Comparison of ENCODE assay signal across 8 mouse cellular contexts in the genomic region with DNA sequence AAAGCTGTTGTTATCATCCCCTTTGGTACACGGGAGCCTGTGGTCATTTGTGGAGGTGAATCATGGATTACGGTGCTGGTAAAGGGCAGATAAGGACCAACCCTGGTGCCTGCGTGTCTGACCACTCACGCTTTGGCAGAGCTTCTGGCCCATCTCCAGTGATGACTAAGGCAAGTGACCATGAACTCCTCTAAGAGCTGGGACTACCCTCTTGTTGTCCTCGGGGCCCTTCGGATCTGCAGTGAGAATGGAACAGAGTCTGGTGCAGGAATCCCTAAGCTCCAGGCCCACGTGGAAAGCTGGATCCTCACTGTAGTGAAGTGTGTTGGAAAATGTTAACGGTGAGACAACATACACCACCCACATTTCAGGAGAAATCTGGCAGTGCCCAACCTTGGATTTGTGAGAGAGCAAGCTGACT. TPM values are rescaled to one million over a fixed set of nuclear protein-coding genes. Genes with fewer than 3 reads are reported as not detected.
A peak's percentile ranks its signal among the peaks of the same experiment; 100 is the strongest.
DNase-seq lines count a peak whose midpoint lies in the region; ATAC-seq and TF ChIP-seq lines count a peak whose summit lies in the region.

No protein-coding gene starts in this region.

- TF ChIP-seq POLR2A in heart, adult 2 months (IDR thresholded peaks at IDR 0.05; ENCODE audit: insufficient read depth, low read depth, low read length), result no peak

- H3K27ac ChIP-seq in heart, adult 2 months, result peak overlapping the region; percentile 49
- H3K27ac ChIP-seq in midbrain, embryonic 16.5 days (ENCODE audit: low read length), result no peak overlapping the region
- no peak overlapping the region for H3K27ac ChIP-seq in forebrain, embryonic 10.5 days
- no peak overlapping the region for H3K27ac ChIP-seq in forebrain, embryonic 16.5 days (ENCODE audit: low read length)

- H3K9me3 ChIP-seq in midbrain, embryonic 16.5 days (replicated peaks; ENCODE audit: control insufficient read depth, low read length, poor library complexity, severe bottlenecking), result no peaks in the 10 kb centered on the region
- no peaks in the 10 kb centered on the region for H3K9me3 ChIP-seq in forebrain, embryonic 10.5 days
- H3K9me3 ChIP-seq in forebrain, embryonic 16.5 days (ENCODE audit: control insufficient read depth, low read length), result no peaks in the 10 kb centered on the region

- peak; percentile 13 for DNase-seq in gastrocnemius, adult 18-20 months (ENCODE audit: low spot score)
- DNase-seq in gastrocnemius, postnatal 14 days, result no peak
- DNase-seq in adrenal gland, adult 2 months, result peak; percentile 95
- peak; percentile 58 to 71 for DNase-seq in heart, adult 2 months
- DNase-seq in left cerebral cortex, postnatal 25 days (ENCODE audit: low spot score in 2 of 2), result peak; percentile 33 to 91
- DNase-seq in forebrain, embryonic 10.5 days (ENCODE audit: extremely low spot score, low spot score), result no peak

- peak overlapping the region; percentile 44; the same call in 1 of the 2 replicates for H3K9ac ChIP-seq in heart, adult 2 months (ENCODE audit: low read depth, low read length)
- H3K9ac ChIP-seq in midbrain, embryonic 16.5 days (ENCODE audit: low read depth, low read length), result no peak overlapping the region
- H3K9ac ChIP-seq in forebrain, embryonic 16.5 days (replicated peaks; ENCODE audit: low read depth, low read length), result no peak overlapping the region

- H3K4me3 ChIP-seq in heart, adult 2 months, result peak overlapping the region; percentile 13; the same call in 1 of the 2 replicates
- H3K4me3 ChIP-seq in midbrain, embryonic 16.5 days (ENCODE audit: low read depth, low read length), result no peak overlapping the region
- H3K4me3 ChIP-seq in forebrain, embryonic 10.5 days, result no peak overlapping the region
- no peak overlapping the region for H3K4me3 ChIP-seq in forebrain, embryonic 16.5 days (replicated peaks; ENCODE audit: low read length)

- peaks cover 4% of the 10 kb centered on the region for H3K4me1 ChIP-seq in heart, adult 2 months (ENCODE audit: control insufficient read depth, insufficient read depth, low read length)
- no peaks in the 10 kb centered on the region for H3K4me1 ChIP-seq in midbrain, embryonic 16.5 days (ENCODE audit: control insufficient read depth, insufficient read depth, low read length)
- H3K4me1 ChIP-seq in forebrain, embryonic 10.5 days, result no peaks in the 10 kb centered on the region
- no peaks in the 10 kb centered on the region for H3K4me1 ChIP-seq in forebrain, embryonic 16.5 days (replicated peaks; ENCODE audit: control insufficient read depth, insufficient read depth, low read length)

- no peak overlapping the region for H3K4me2 ChIP-seq in midbrain, embryonic 16.5 days (ENCODE audit: low read length)
- no peak overlapping the region for H3K4me2 ChIP-seq in forebrain, embryonic 16.5 days (ENCODE audit: low read length)

- no peaks in the 10 kb centered on the region for H3K27me3 ChIP-seq in heart, adult 2 months (ENCODE audit: control insufficient read depth, insufficient read depth, low read length)
- H3K27me3 ChIP-seq in midbrain, embryonic 16.5 days (ENCODE audit: control insufficient read depth, insufficient read depth, low read depth, low read length), result no peaks in the 10 kb centered on the region
- H3K27me3 ChIP-seq in forebrain, embryonic 10.5 days (ENCODE audit: poor library complexity, severe bottlenecking), result no peaks in the 10 kb centered on the region
- H3K27me3 ChIP-seq in forebrain, embryonic 16.5 days (replicated peaks; ENCODE audit: control insufficient read depth, insufficient read depth, low read length), result no peaks in the 10 kb centered on the region

- intact Hi-C loops in gastrocnemius, postnatal 14 days (cut with DNase I; ENCODE audit: low total_unique reads), result no loop called here
- intact Hi-C loops in heart, adult 2 months (cut with DNase I), result no loop called here
- intact Hi-C loops in left cerebral cortex, postnatal 25 days (cut with DNase I), result loop anchor here (2.0 to 10.0 kb wide), 2 partner anchors 164 to 192 kb away; no protein-coding TSS in a partner anchor

- peak; percentile 31; the same call in 1 of the 2 replicates for TF ChIP-seq EP300 in heart, adult 2 months (IDR thresholded peaks at IDR 0.05; ENCODE audit: insufficient read depth, low read depth, low read length)

- no peak for ATAC-seq in midbrain, embryonic 16.5 days
- no peak for ATAC-seq in forebrain, embryonic 16.5 days

- no peaks in the 10 kb centered on the region; the same call in none of the 2 replicates for H3K36me3 ChIP-seq in heart, adult 2 months (ENCODE audit: control insufficient read depth, insufficient read depth, low read length)
- no peaks in the 10 kb centered on the region for H3K36me3 ChIP-seq in midbrain, embryonic 16.5 days (ENCODE audit: control insufficient read depth, insufficient read depth, low read length)
- H3K36me3 ChIP-seq in forebrain, embryonic 10.5 days (replicated peaks), result no peaks in the 10 kb centered on the region
- H3K36me3 ChIP-seq in forebrain, embryonic 16.5 days (ENCODE audit: control insufficient read depth, insufficient read depth), result no peaks in the 10 kb centered on the region

- no peaks in the 10 kb centered on the region for H3K79me2 ChIP-seq in heart, adult 2 months (replicated peaks; ENCODE audit: control insufficient read depth, insufficient read depth, low read length)

- WGBS in heart, adult 2 months, result 22% methylated on average over 8 of the region's 8 CpGs
- WGBS in midbrain, embryonic 16.5 days, result 94% methylated on average over 8 of the region's 8 CpGs
- WGBS in forebrain, embryonic 10.5 days, result 92% methylated on average over 8 of the region's 8 CpGs
- 91% methylated on average over 8 of the region's 8 CpGs for WGBS in forebrain, embryonic 16.5 days

- TF ChIP-seq CTCF in heart, adult 2 months (IDR thresholded peaks at IDR 0.05), result no peak

RNA-seq across cellular contexts. Expression of a gene that starts 38.6 kb away (rescaled TPM):
- total RNA-seq in gastrocnemius, adult 18-20 months (2021), result 1 to 10 TPM in 1 of 2 experiments, under 1 TPM in 1; 0.55 to 1.1 TPM
- 1 to 10 TPM; 1.5 to 1.7 TPM for total RNA-seq in gastrocnemius, postnatal 14 days (2021)
- 1 to 10 TPM; 4.1 to 4.7 TPM for total RNA-seq in adrenal gland, adult 2 months (2021)
- 1.7 TPM in 2 replicates for polyA plus RNA-seq in adrenal gland, adult 2 months (2012; rRNA removed)
- total RNA-seq in heart, adult 2 months (2021), result 1 to 10 TPM; 3.5 TPM
- 6.0 and 8.8 TPM in 2 replicates for polyA plus RNA-seq in heart, adult 2 months (2012; rRNA removed)
- 100 to 1,000 TPM; 356 to 394 TPM for total RNA-seq in left cerebral cortex, postnatal 25 days (2021)
- 77.0 and 80.2 TPM in 2 replicates for polyA plus RNA-seq in midbrain, embryonic 16.5 days (2015; fragmentation: Nextera tagmentation; extraction: Ambion mirVana)
- 6.9 and 10.4 TPM in 2 replicates for polyA plus RNA-seq in forebrain, embryonic 10.5 days (2016; fragmentation: Nextera tagmentation; extraction: Ambion mirVana)
- polyA plus RNA-seq in forebrain, embryonic 16.5 days (2015; fragmentation: Nextera tagmentation; extraction: Ambion mirVana), result 51.0 and 51.3 TPM in 2 replicates

Comparison
In these comparisons a context has a peak if more than half of its experiments do, and no peak if none do; other contexts are left out.
1. DNase-seq: peak in gastrocnemius, adult 18-20 months (single experiment), adrenal gland, adult 2 months (single experiment), heart, adult 2 months (2 of 2) and left cerebral cortex, postnatal 25 days (2 of 2); none in gastrocnemius, postnatal 14 days (single experiment) and forebrain, embryonic 10.5 days (single experiment).
2. RNA of a gene that starts 38.6 kb away (total RNA-seq): 356 to 394 TPM in left cerebral cortex, postnatal 25 days; 4.1 to 4.7 TPM in adrenal gland, adult 2 months, 3.5 TPM in heart, adult 2 months, 1.5 to 1.7 TPM in gastrocnemius, postnatal 14 days and 0.55 to 1.1 TPM in gastrocnemius, adult 18-20 months; every median in the first group is over 10 times any median in the second.